Mouse (Mus musculus) spleen, adult 2 months (tissue): ENCODE data around the gene Rin3.

Source experiments
- CTCF ChIP-seq: fragments of 200-500 bp; IDR thresholded peaks from 2 replicates; pipeline ENCODE4 v1.5.1; 2011; ENCODE audit warnings: mild to moderate bottlenecking, inconsistent platforms; ENCODE audit not compliant: insufficient read depth, insufficient read length, insufficient replicate concordance; ENCODE audit errors: extremely low read depth
- POLR2A ChIP-seq: fragments of 200-500 bp; IDR thresholded peaks from 2 replicates; pipeline ENCODE4 v1.6.1; 2011; ENCODE audit warnings: low read depth, low read length, inconsistent platforms

DNA sequence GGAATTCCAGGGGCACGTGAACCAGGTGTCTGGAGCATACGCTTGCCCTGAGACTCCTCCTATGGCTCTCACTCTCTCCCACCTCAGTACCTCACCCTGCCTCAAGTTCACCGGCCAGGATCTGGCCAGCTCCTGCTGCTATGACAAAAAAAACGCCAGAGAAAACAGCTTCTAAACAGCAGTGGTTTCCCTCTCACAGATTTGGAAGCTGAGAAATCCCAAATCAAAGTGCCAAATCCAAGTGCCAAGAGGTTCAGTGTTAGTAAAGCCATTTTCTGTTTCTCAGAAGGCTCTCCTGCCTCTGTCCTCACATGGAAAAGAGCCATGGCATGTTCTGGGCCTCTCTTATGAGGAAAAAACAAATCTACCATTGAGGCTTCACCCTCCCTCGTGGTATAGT is 11.8 kb downstream of the Rin3 start:
- TF ChIP-seq POLR2A: no peak
- TF ChIP-seq CTCF: no peak
